Mouse (Mus musculus) forebrain, embryonic 16.5 days (tissue): ENCODE results near the gene Pex7. TPM values are rescaled to one million over a fixed set of nuclear protein-coding genes. Genes with fewer than 3 reads are reported as not detected.

ENCODE experiments used
- ATAC-seq: fragments of 200-750 bp; cut with Nextera tagmentation; 2 replicates; pipeline ENCODE4 v1.8.0; 2017; ENCODE audit warnings: mild to moderate bottlenecking, moderate library complexity
- H3K27ac ChIP-seq: fragments of 300-500 bp; sonication (generic); 2 replicates; pipeline ENCODE4 v1.5.1; 2014; ENCODE audit warnings: low read length, control low read depth
- H3K27me3 ChIP-seq: fragments of 300-500 bp; sonication (generic); replicated peaks from 2 replicates; pipeline ENCODE4 v1.6.1; 2014; ENCODE audit warnings: low read length; ENCODE audit not compliant: control insufficient read depth, insufficient read depth
- H3K36me3 ChIP-seq: fragments of 300-500 bp; sonication (generic); 2 replicates; pipeline ENCODE4 v1.6.1; 2014; ENCODE audit not compliant: control insufficient read depth, insufficient read depth
- H3K4me1 ChIP-seq: fragments of 300-500 bp; sonication (generic); replicated peaks from 2 replicates; pipeline ENCODE4 v1.6.1; 2014; ENCODE audit warnings: low read length; ENCODE audit not compliant: control insufficient read depth, insufficient read depth
- H3K4me2 ChIP-seq: fragments of 300-500 bp; sonication (generic); 2 replicates; pipeline ENCODE4 v1.6.1; 2014; ENCODE audit warnings: mild to moderate bottlenecking, low read length, control low read depth
- H3K4me3 ChIP-seq: fragments of 300-500 bp; sonication (generic); replicated peaks from 2 replicates; pipeline ENCODE4 v1.5.1; 2014; ENCODE audit warnings: mild to moderate bottlenecking, low read length, control low read depth
- H3K9ac ChIP-seq: fragments of 300-500 bp; sonication (generic); replicated peaks from 2 replicates; pipeline ENCODE4 v1.6.1; 2014; ENCODE audit warnings: low read depth, low read length, control low read depth
- H3K9me3 ChIP-seq: fragments of 300-500 bp; sonication (generic); 2 replicates; pipeline ENCODE4 v1.6.1; 2016; ENCODE audit warnings: low read length; ENCODE audit not compliant: control insufficient read depth
- WGBS: fragments of 180-500 bp; shearing (Covaris S2); extraction: QIAGEN DNeasy Blood & Tissue Kit; methylation state at CpG from one replicate; pipeline ENCODE4 v1.1.7; 2014; 5-methylcytosine and 5-hydroxymethylcytosine counted together
- polyA plus RNA-seq: library from polyadenylated mRNA; unstranded; fragments of >200 nt; fragmentation: Nextera tagmentation; extraction: Ambion mirVana; gene quantifications from 2 replicates; pipeline ENCODE4 v1.2.1, GENCODE M21; 2015

Gene Pex7
- polyA plus RNA-seq, 1 experiment from 2014 or later = 23.9 TPM

- 46% methylated on average over 9 of the region's 9 CpGs for WGBS
- ATAC-seq = no peak
- H3K9ac ChIP-seq = no peak overlapping the region
- no peaks in the 10 kb centered on the region for H3K27me3 ChIP-seq
- H3K27ac ChIP-seq = no peak overlapping the region
- H3K9me3 ChIP-seq = no peaks in the 10 kb centered on the region
- no peaks in the 10 kb centered on the region for H3K36me3 ChIP-seq
- no peaks in the 10 kb centered on the region for H3K4me1 ChIP-seq
- no peak overlapping the region for H3K4me2 ChIP-seq
- H3K4me3 ChIP-seq = no peak overlapping the region
Observed at GRCm38 (mm10) chr10:19811436-19812172, 95.9 kb downstream of the Pex7 start.

- no peaks in the 10 kb centered on the region for H3K36me3 ChIP-seq
- no peaks in the 10 kb centered on the region for H3K27me3 ChIP-seq
- H3K27ac ChIP-seq = no peak overlapping the region
- ATAC-seq = no peak
- H3K4me2 ChIP-seq = no peak overlapping the region
- no peaks in the 10 kb centered on the region for H3K9me3 ChIP-seq
- no peak overlapping the region for H3K9ac ChIP-seq
- H3K4me3 ChIP-seq = no peak overlapping the region
- 91% methylated on average over 7 of the region's 7 CpGs for WGBS
- H3K4me1 ChIP-seq = no peaks in the 10 kb centered on the region
Observed at GRCm38 (mm10) chr10:19804763-19805162, 102.7 kb downstream of the Pex7 start.

Other genes starting within 250 kb of the Pex7 start
- gene Il20ra, start 195.1 kb downstream of the Pex7 start, polyA plus RNA-seq = 0.10 TPM in 1 of 2 replicates, not detected in the other
- 1.5 and 1.8 TPM in 2 replicates for gene Slc35d3, start 56.2 kb downstream of the Pex7 start, polyA plus RNA-seq
- 0.80 and 0.84 TPM in 2 replicates for gene Map3k5, start 26.8 kb upstream of the Pex7 start, polyA plus RNA-seq
- 4.5 and 8.2 TPM in 2 replicates for gene Map7, start 240.8 kb upstream of the Pex7 start, polyA plus RNA-seq